Mouse (Mus musculus) hindbrain, embryonic 10.5 days (tissue): ENCODE measurements around the gene Cyth3. TPM values are rescaled to one million over a fixed set of nuclear protein-coding genes. Genes with fewer than 3 reads are reported as not detected.

ENCODE experiments used
- DNase-seq: peaks from one replicate; pipeline ENCODE4 v3.0.0-alpha.2; 2017; ENCODE audit warnings: low spot score
- H3K27ac ChIP-seq: fragments of 300-500 bp; sonication (generic); 2 replicates; pipeline ENCODE4 v1.5.1; 2016; ENCODE audit warnings: mild to moderate bottlenecking, moderate library complexity
- H3K27me3 ChIP-seq: fragments of 300-500 bp; sonication (generic); 2 replicates; pipeline ENCODE4 v1.6.1; 2016; ENCODE audit warnings: mild to moderate bottlenecking; ENCODE audit not compliant: poor library complexity, insufficient read depth, severe bottlenecking
- H3K36me3 ChIP-seq: fragments of 300-500 bp; sonication (generic); 2 replicates; pipeline ENCODE4 v1.6.1; 2016; ENCODE audit warnings: mild to moderate bottlenecking, moderate library complexity
- H3K4me1 ChIP-seq: fragments of 300-500 bp; sonication (generic); replicated peaks from 2 replicates; pipeline ENCODE4 v1.6.1; 2016; ENCODE audit warnings: mild to moderate bottlenecking
- H3K4me3 ChIP-seq: fragments of 300-500 bp; sonication (generic); 2 replicates; pipeline ENCODE4 v1.5.1; 2016; ENCODE audit warnings: mild to moderate bottlenecking, moderate library complexity
- H3K9me3 ChIP-seq: fragments of 300-500 bp; sonication (generic); 2 replicates; pipeline ENCODE4 v1.6.1; 2016; ENCODE audit warnings: mild to moderate bottlenecking, moderate library complexity
- WGBS: fragments of 180-500 bp; shearing (Covaris S2); methylation state at CpG from one replicate; pipeline ENCODE4 v1.1.7; 2016; 5-methylcytosine and 5-hydroxymethylcytosine counted together
- polyA plus RNA-seq: library from polyadenylated mRNA; unstranded; fragments of >200 nt; fragmentation: Nextera tagmentation; extraction: Ambion mirVana; gene quantifications from 2 replicates; pipeline ENCODE4 v1.2.1, GENCODE M21; 2016

Cyth3 gene
- polyA plus RNA-seq, 1 experiment from 2014 or later = 36.4 TPM

- H3K27me3 ChIP-seq = no peaks in the 10 kb centered on the region
- WGBS = 73% methylated on average over 9 of the region's 9 CpGs
- H3K4me3 ChIP-seq = no peak overlapping the region
- H3K36me3 ChIP-seq = no peaks in the 10 kb centered on the region
- H3K9me3 ChIP-seq = no peaks in the 10 kb centered on the region
- DNase-seq = no peak
- 0 out of 2 replicates have a peak overlapping the region, but pooled peaks have one; percentile 54 for H3K27ac ChIP-seq
- H3K4me1 ChIP-seq = peaks cover 39% of the 10 kb centered on the region
Observed at GRCm38 (mm10) chr5:143632674-143633557, 10.7 kb downstream of the Cyth3 start.

GRCm38 (mm10) chr5:143633558-143633871 is 11.3 kb downstream of the Cyth3 start:
- Histone ChIP-seq H3K27ac (peak overlapping the region; percentile 54; the same call in 1 of the 2 replicates), H3K4me3 (no peak overlapping the region), H3K36me3 (no peaks in the 10 kb centered on the region), H3K27me3 (no peaks in the 10 kb centered on the region), H3K9me3 (no peaks in the 10 kb centered on the region), H3K4me1 (peaks cover 42% of the 10 kb centered on the region)
- no peak for DNase-seq
- WGBS = 51% methylated on average over 5 of the region's 5 CpGs

- 68% methylated on average over 4 of the region's 4 CpGs for WGBS
- H3K27ac ChIP-seq = peak overlapping the region; percentile 54; the same call in 1 of the 2 replicates
- H3K4me1 ChIP-seq = peaks cover 42% of the 10 kb centered on the region
Observed at GRCm38 (mm10) chr5:143633877-143634276, 11.6 kb downstream of the Cyth3 start.

GRCm38 (mm10) chr5:143634550-143635112 is 12.4 kb downstream of the Cyth3 start:
- no peak for DNase-seq
- no peaks in the 10 kb centered on the region for H3K9me3 ChIP-seq
- H3K4me1 ChIP-seq = peaks cover 42% of the 10 kb centered on the region
- no peaks in the 10 kb centered on the region for H3K36me3 ChIP-seq
- 61% methylated on average over 12 of the region's 12 CpGs for WGBS
- H3K4me3 ChIP-seq = no peak overlapping the region
- peak overlapping the region; percentile 13; the same call in 1 of the 2 replicates for H3K27ac ChIP-seq
- H3K27me3 ChIP-seq = no peaks in the 10 kb centered on the region

More at GRCm38 (mm10) chr5:143633877-143634276, 11.6 kb downstream of the Cyth3 start:
- Histone ChIP-seq H3K4me3 (no peak overlapping the region), H3K27me3 (no peaks in the 10 kb centered on the region), H3K36me3 (no peaks in the 10 kb centered on the region), H3K9me3 (no peaks in the 10 kb centered on the region)
- DNase-seq = no peak

- Histone ChIP-seq H3K4me3 (no peak overlapping the region), H3K36me3 (no peaks in the 10 kb centered on the region), H3K4me1 (peaks cover 42% of the 10 kb centered on the region), H3K9me3 (no peaks in the 10 kb centered on the region), H3K27me3 (no peaks in the 10 kb centered on the region), H3K27ac (no peak overlapping the region)
- 80% methylated on average over 11 of the region's 11 CpGs for WGBS
- no peak for DNase-seq
Observed at GRCm38 (mm10) chr5:143635358-143635757, 13.1 kb downstream of the Cyth3 start.

GRCm38 (mm10) chr5:143636173-143636572 is 13.9 kb downstream of the Cyth3 start:
- DNase-seq = no peak
- Histone ChIP-seq H3K9me3 (no peaks in the 10 kb centered on the region), H3K27ac (no peak overlapping the region), H3K4me3 (no peak overlapping the region), H3K36me3 (no peaks in the 10 kb centered on the region), H3K4me1 (peaks cover 42% of the 10 kb centered on the region), H3K27me3 (no peaks in the 10 kb centered on the region)
- 89% methylated on average over 7 of the region's 7 CpGs for WGBS

GRCm38 (mm10) chr5:143637832-143638420 is 15.7 kb downstream of the Cyth3 start:
- H3K4me1 ChIP-seq = peaks cover 40% of the 10 kb centered on the region
- no peaks in the 10 kb centered on the region for H3K27me3 ChIP-seq
- no peaks in the 10 kb centered on the region for H3K9me3 ChIP-seq
- no peaks in the 10 kb centered on the region for H3K36me3 ChIP-seq
- no peak overlapping the region for H3K4me3 ChIP-seq
- no peak for DNase-seq
- WGBS = 76% methylated on average over 11 of the region's 11 CpGs
- no peak overlapping the region for H3K27ac ChIP-seq

- no peaks in the 10 kb centered on the region for H3K9me3 ChIP-seq
- no peaks in the 10 kb centered on the region for H3K36me3 ChIP-seq
- no peak for DNase-seq
- peaks cover 33% of the 10 kb centered on the region for H3K4me1 ChIP-seq
- H3K27ac ChIP-seq = no peak overlapping the region
- no peaks in the 10 kb centered on the region for H3K27me3 ChIP-seq
- WGBS = 77% methylated on average over 7 of the region's 7 CpGs
- no peak overlapping the region for H3K4me3 ChIP-seq
Observed at GRCm38 (mm10) chr5:143638516-143639270, 16.4 kb downstream of the Cyth3 start.

- no peak overlapping the region for H3K4me3 ChIP-seq
- H3K4me1 ChIP-seq = peaks cover 30% of the 10 kb centered on the region
- H3K36me3 ChIP-seq = no peaks in the 10 kb centered on the region
- no peak overlapping the region for H3K27ac ChIP-seq
- H3K9me3 ChIP-seq = no peaks in the 10 kb centered on the region
- WGBS = 93% methylated on average over 4 of the region's 4 CpGs
- H3K27me3 ChIP-seq = no peaks in the 10 kb centered on the region
- no peak for DNase-seq
Observed at GRCm38 (mm10) chr5:143639329-143639728, 17.1 kb downstream of the Cyth3 start.

GRCm38 (mm10) chr5:143639810-143640209 is 17.6 kb downstream of the Cyth3 start:
- Histone ChIP-seq H3K9me3 (no peaks in the 10 kb centered on the region), H3K27me3 (no peaks in the 10 kb centered on the region), H3K36me3 (no peaks in the 10 kb centered on the region), H3K4me3 (no peak overlapping the region), H3K4me1 (peaks cover 29% of the 10 kb centered on the region), H3K27ac (no peak overlapping the region)
- 90% methylated on average over 7 of the region's 7 CpGs for WGBS
- DNase-seq = no peak

GRCm38 (mm10) chr5:143641503-143641902 is 19.3 kb downstream of the Cyth3 start:
- Histone ChIP-seq H3K9me3 (no peaks in the 10 kb centered on the region), H3K4me3 (no peak overlapping the region), H3K27me3 (no peaks in the 10 kb centered on the region), H3K4me1 (peaks cover 21% of the 10 kb centered on the region; the same call in 1 of the 2 replicates), H3K27ac (no peak overlapping the region), H3K36me3 (no peaks in the 10 kb centered on the region)
- 76% methylated on average over 3 of the region's 3 CpGs for WGBS
- DNase-seq = no peak

GRCm38 (mm10) chr5:143642262-143642831 is 20.1 kb downstream of the Cyth3 start:
- H3K4me3 ChIP-seq = no peak overlapping the region
- H3K27me3 ChIP-seq = no peaks in the 10 kb centered on the region
- H3K4me1 ChIP-seq = peaks cover 21% of the 10 kb centered on the region; the same call in 1 of the 2 replicates
- H3K9me3 ChIP-seq = no peaks in the 10 kb centered on the region
- WGBS = 59% methylated on average over 4 of the region's 4 CpGs
- DNase-seq = peak; percentile 40
- H3K27ac ChIP-seq = no peak overlapping the region
- no peaks in the 10 kb centered on the region for H3K36me3 ChIP-seq
